Mouse (Mus musculus): ENCODE data around the gene Rbm39. TPM values are rescaled to one million over a fixed set of nuclear protein-coding genes. Genes with fewer than 3 reads are reported as not detected.

The Rbm39 gene
- total RNA-seq (2023; ENCODE audit: inconsistent age), result 1,825 to 2,022 TPM (median 1,985 TPM) in 4 replicates

DNA sequence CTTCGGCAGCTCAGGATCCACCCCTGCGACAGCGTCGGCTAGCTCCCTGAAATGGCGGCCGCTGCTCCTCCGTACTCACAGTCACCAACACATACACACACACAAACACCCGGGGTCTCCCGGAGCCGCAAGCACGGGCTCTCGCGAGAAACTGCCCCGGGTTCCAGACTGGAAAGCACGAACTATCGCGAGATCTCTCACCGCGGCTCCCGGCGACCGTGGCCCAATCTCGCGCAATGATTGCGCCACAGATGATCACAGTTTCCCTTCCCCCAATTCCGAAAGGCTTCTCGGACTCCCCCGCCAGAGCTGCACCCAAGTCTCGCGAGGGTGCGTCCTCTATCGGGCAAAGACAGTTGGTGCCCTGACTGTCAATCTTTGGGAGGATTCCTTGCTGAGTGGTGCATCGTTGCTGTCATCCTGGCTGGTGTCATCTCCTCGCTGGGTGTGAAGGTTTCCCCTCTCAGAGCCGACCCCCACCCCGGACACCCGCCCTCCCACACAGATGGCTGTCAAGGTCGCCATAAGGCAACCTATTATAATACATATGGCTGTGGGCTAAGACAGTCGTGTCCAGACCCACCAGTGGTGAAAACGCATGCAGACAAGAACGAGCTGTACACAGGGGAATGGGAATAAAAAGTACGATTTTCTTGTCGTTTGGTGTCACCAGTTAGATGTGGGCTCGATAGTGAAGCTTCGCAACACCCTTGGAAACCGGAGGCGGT, at the start of gene Rbm39:
Gene Rbm39, minus strand, starts transcription at position 145 of the 728 bp plus-strand sequence.

DNA sequence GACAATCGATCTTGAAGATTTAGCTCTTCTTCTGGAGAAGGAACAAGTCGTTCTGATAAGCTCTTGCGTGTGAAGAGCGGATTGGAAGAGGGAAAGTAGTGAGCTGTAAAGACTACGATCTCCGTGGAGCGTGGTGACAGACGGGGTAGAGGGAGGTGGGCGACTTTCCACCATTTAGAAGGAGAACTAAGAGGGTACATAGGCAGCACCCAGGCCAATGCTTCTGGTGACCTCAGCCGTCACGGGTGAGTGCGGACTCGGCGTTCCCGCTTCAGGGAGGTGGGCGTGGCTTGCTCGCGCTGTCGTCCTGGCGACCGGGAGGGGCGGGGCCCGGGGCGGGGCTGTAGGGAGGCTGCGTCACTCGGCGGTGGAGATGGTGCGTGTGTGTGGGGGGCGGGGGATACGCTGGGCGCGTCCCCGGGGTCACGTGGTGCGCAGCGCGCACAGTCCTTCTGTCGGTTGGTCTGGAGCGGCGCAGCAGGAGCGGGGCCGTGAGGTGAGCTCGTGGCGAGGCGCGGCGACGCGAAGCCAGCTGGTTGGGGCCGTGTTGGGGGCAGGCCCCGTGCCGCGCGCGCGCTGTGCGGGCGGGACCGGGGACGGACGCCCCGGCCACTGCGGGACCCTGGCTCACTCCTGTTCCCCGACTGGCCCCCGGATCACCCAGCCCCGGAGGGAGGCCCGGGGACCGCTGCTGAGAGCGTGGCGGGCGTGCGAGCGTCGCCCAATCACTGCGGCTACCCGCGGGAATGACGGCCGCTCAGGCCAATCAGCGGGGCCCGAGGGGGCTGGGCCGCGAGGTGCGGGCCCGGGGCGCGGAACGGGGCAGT, 16.5 kb upstream of the Rbm39 start, which contains the start of gene Phf20:
Gene Phf20, plus strand, starts transcription at position 165 of the 827 bp plus-strand sequence.

GRCm38 (mm10) chr2:156143953-156144724, 35.9 kb downstream of the Rbm39 start, which contains the start of the genes Romo1 and Nfs1:
Gene Romo1, plus strand, starts transcription at chr2:156144039.
Gene Nfs1, minus strand, starts transcription at chr2:156144186.

GRCm38 (mm10) chr2:156126992-156127391, 53.0 kb downstream of the Rbm39 start, which contains the start of gene Gm28036:
Gene Gm28036, minus strand, starts transcription at chr2:156127092.

DNA sequence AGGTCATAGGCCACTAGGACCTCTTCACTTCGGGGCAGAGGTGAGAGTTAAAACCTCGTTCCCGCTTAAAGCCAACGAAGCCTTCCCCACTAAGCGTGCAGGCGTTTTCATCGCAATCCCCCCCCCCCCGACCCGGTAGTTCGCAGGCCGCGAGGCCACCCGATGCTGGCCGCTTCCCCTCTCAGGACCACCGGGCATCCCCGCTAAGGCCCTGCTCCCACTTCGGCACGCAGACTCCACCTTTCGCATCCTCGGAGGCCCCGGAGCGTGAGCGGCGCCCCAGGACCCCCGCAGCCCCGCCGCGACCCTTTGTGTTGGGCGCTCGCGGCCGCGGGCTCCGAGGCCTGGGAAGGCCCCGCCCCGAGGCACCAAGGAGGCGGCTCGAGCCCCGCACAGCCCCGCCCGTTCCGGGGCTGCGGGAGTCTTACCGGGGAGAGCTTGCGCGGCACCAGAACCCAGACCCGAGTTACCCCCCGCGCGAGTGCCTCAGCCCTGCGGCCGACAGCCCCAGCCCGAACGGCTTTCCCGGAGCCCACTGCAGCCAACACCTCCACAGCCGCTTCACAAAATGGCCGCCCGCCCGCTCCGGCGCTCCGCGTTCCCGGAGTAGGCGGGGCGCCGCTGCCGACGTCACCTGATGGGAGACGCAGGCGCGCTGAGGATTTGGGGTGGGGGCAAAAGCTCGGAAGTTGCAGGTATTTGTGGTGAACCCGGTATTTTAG, 68.5 kb downstream of the Rbm39 start, which contains the start of the genes Cpne1 and Rbm12:
Gene Cpne1, minus strand, starts transcription at position 608 of the 722 bp plus-strand sequence.
Gene Rbm12, minus strand, starts transcription at position 621 of the 722 bp plus-strand sequence.

Other genes starting within 250 kb of the Rbm39 start
- 27.6 to 43.5 TPM (median 29.5 TPM) in 4 replicates for gene Uqcc1, start 249.9 kb downstream of the Rbm39 start, total RNA-seq (2023; ENCODE audit: inconsistent age)
- gene Gm15557, start 239.5 kb downstream of the Rbm39 start, total RNA-seq (2023; ENCODE audit: inconsistent age), result not detected in 4 replicates
- gene Gdf5, start 234.9 kb downstream of the Rbm39 start, total RNA-seq (2023; ENCODE audit: inconsistent age), result not detected in 4 replicates
- 58.5 to 67.9 TPM (median 59.6 TPM) in 4 replicates for gene Cep250, start 223.8 kb downstream of the Rbm39 start, total RNA-seq (2023; ENCODE audit: inconsistent age)
- gene 6430550D23Rik, start 172.3 kb downstream of the Rbm39 start, total RNA-seq (2023; ENCODE audit: inconsistent age), result 1.2 to 4.4 TPM (median 2.7 TPM) in 4 replicates
- gene Ergic3, start 172.2 kb downstream of the Rbm39 start, total RNA-seq (2023; ENCODE audit: inconsistent age), result 76.6 to 107 TPM (median 94.4 TPM) in 4 replicates
- not detected in 4 replicates for gene Fer1l4, start 127.3 kb downstream of the Rbm39 start, total RNA-seq (2023; ENCODE audit: inconsistent age)
- gene Spag4, start 115.1 kb downstream of the Rbm39 start, total RNA-seq (2023; ENCODE audit: inconsistent age), result 4.1 to 6.1 TPM (median 5.5 TPM) in 4 replicates
- 67.7 to 73.9 TPM (median 69.2 TPM) in 4 replicates for gene Cpne1, start 68.3 kb downstream of the Rbm39 start, total RNA-seq (2023; ENCODE audit: inconsistent age)
- 32.6 to 46.3 TPM (median 39.9 TPM) in 4 replicates for gene Rbm12, start 68.3 kb downstream of the Rbm39 start, total RNA-seq (2023; ENCODE audit: inconsistent age)
- gene Gm28036, start 53.1 kb downstream of the Rbm39 start, total RNA-seq (2023; ENCODE audit: inconsistent age), result 22.4 to 30.4 TPM (median 27.6 TPM) in 4 replicates
- 64.5 to 98.8 TPM (median 79.6 TPM) in 4 replicates for gene Romo1, start 36.2 kb downstream of the Rbm39 start, total RNA-seq (2023; ENCODE audit: inconsistent age)
- 27.9 to 40.3 TPM (median 31.3 TPM) in 4 replicates for gene Nfs1, start 36.1 kb downstream of the Rbm39 start, total RNA-seq (2023; ENCODE audit: inconsistent age)
- gene Phf20, start 16.2 kb upstream of the Rbm39 start, total RNA-seq (2023; ENCODE audit: inconsistent age), result 55.5 to 89.6 TPM (median 69.9 TPM) in 4 replicates
- gene Cnbd2, start 132.1 kb upstream of the Rbm39 start, total RNA-seq (2023; ENCODE audit: inconsistent age), result 5.8 to 14.2 TPM (median 10.8 TPM) in 4 replicates
- 123 to 151 TPM (median 142 TPM) in 4 replicates for gene Scand1, start 132.5 kb upstream of the Rbm39 start, total RNA-seq (2023; ENCODE audit: inconsistent age)
- gene Epb41l1, start 240.7 kb upstream of the Rbm39 start, total RNA-seq (2023; ENCODE audit: inconsistent age), result 0.22 to 0.51 TPM (median 0.24 TPM) in 3 of 4 replicates, not detected in the other

Data from B cell, adult (primary cell).